Mouse (Mus musculus) heart, adult 2 months (tissue): ENCODE measurements at regions not wholly inside any gene's neighbourhood (a gene's known extent, or its start where the extent isn't known, plus 50 kb on each side); places are given as distances from the start of the nearest gene placed in this dataset.

ENCODE experiments used
- DNase-seq, 2 experiments: peaks; one replicate each; pipeline ENCODE4 v3.0.0; 2021
- H3K27ac ChIP-seq: fragments of 200-600 bp; 2 replicates; pipeline ENCODE4 v1.8.1; 2022
- H3K27me3 ChIP-seq: fragments of 200-500 bp; 2 replicates; pipeline ENCODE4 v1.6.1; 2012; ENCODE audit warnings: mild to moderate bottlenecking, low read length, inconsistent platforms, mixed read lengths; ENCODE audit not compliant: control insufficient read depth, insufficient read depth
- H3K36me3 ChIP-seq: fragments of 200-500 bp; 2 replicates; pipeline ENCODE4 v1.6.1; 2012; ENCODE audit warnings: low read length, inconsistent platforms; ENCODE audit not compliant: control insufficient read depth, insufficient read depth
- H3K4me1 ChIP-seq: fragments of 200-500 bp; 2 replicates; pipeline ENCODE4 v1.6.1; 2011; ENCODE audit warnings: low read length; ENCODE audit not compliant: control insufficient read depth, insufficient read depth
- H3K4me3 ChIP-seq: fragments of 200-600 bp; 2 replicates; pipeline ENCODE4 v1.8.1; 2022
- H3K79me2 ChIP-seq: fragments of 200-500 bp; replicated peaks from 2 replicates; pipeline ENCODE4 v1.6.1; 2012; ENCODE audit warnings: mild to moderate bottlenecking, inconsistent platforms, low read length, moderate library complexity, mixed read lengths; ENCODE audit not compliant: control insufficient read depth, insufficient read depth
- H3K9ac ChIP-seq: fragments of 200-500 bp; 2 replicates; pipeline ENCODE4 v1.6.1; 2012; ENCODE audit warnings: low read depth, mild to moderate bottlenecking, control low read depth, inconsistent platforms, low read length, mixed read lengths
- CTCF ChIP-seq: fragments of 200-600 bp; IDR thresholded peaks from 2 replicates; pipeline ENCODE4 v1.8.1; 2022; ENCODE audit warnings: antibody characterized with exemption, mild to moderate bottlenecking, moderate library complexity
- EP300 ChIP-seq: fragments of 200-500 bp; IDR thresholded peaks from 2 replicates; pipeline ENCODE4 v1.6.1; 2011; ENCODE audit warnings: low read depth, low read length, control low read depth; ENCODE audit not compliant: insufficient read depth
- POLR2A ChIP-seq: fragments of 200-500 bp; IDR thresholded peaks from 2 replicates; pipeline ENCODE4 v1.6.1; 2011; ENCODE audit warnings: mild to moderate bottlenecking, low read depth, low read length, control low read depth; ENCODE audit not compliant: insufficient read depth
- WGBS: fragments of 180-500 bp; shearing (Covaris S2); methylation state at CpG from one replicate; pipeline ENCODE4 v1.1.7; 2018; 5-methylcytosine and 5-hydroxymethylcytosine counted together
- intact Hi-C: fragments of 180-260 bp; cut with DNase I; formaldehyde crosslinking; loops from one replicate; pipeline ENCODE4 v1.15.1; 2025

DNA sequence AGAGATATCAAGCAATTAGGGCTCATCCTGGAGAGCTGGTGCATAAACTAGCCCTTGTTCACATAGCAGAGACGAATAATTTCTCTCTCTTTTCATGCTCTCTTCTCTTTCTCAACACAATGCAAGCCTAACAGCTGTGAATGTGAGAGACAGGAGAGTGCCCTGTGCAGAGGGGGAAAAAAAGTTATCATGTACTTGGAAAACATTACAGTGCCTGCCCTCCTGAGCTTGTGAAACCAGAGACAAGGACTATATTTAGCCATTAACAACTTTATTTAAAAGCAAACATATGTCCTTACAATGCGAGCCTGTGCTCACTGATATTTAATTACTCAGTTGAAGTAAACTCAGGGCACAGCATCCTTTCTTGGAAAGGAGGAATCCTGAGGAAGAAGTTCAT is 543.8 kb upstream of the Tenm3 start:
- no peaks in the 10 kb centered on the region for H3K36me3 ChIP-seq
- DNase-seq: no peak
- H3K79me2 ChIP-seq: no peaks in the 10 kb centered on the region
- no peak overlapping the region for H3K9ac ChIP-seq
- intact Hi-C loops: no loop called here
- 38% methylated on average over 2 of the region's 2 CpGs for WGBS
- H3K4me3 ChIP-seq: no peak overlapping the region
- H3K27ac ChIP-seq: no peak overlapping the region
- TF ChIP-seq POLR2A (no peak), CTCF (no peak), EP300 (no peak)
- no peaks in the 10 kb centered on the region; the same call in 1 of the 2 replicates for H3K4me1 ChIP-seq
- H3K27me3 ChIP-seq: no peaks in the 10 kb centered on the region

DNA sequence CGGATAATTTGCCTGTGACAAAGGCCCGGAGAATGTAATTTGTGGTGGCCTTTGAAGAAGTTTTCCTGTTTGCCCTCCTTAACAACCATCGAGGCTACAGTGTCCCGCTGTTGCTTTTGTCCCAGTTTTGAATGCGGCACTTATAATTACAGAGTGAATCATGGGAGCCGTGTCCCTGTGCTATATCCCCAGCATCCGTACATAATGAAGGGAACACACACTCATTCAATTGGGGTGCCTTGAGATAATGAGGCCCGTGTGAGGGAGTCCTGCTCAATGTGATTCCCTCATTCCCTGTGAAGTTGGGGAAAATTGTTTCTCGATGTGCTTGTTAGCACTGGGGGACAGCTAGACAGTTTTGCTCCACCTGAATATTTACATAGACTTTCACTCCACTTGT is 528.9 kb upstream of the Tenm3 start:
- no peak overlapping the region for H3K27ac ChIP-seq
- WGBS: 88% methylated on average over 9 of the region's 9 CpGs

DNA sequence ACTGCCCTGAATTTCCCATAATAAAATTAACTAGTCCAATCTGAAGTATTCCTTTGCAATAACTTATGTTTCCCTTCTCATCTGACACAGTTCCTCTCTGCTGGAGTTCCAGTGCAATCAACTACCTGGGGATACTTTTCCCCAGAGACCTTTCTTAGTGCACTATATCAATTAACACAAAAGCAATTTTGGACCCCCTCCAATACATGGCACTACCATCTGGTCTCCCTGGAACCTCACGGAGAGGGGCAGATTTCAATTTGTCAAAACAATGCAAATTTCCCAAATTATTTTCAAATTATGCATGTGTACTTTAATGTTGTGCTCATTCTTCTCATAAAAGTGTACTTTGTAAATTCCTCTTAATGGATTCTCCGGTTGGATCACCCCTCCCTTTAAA is 518.9 kb upstream of the Tenm3 start:
- no peaks in the 10 kb centered on the region for H3K79me2 ChIP-seq
- intact Hi-C loops: no loop called here
- no peaks in the 10 kb centered on the region for H3K36me3 ChIP-seq
- H3K4me1 ChIP-seq: no peaks in the 10 kb centered on the region
- DNase-seq: no peak
- H3K4me3 ChIP-seq: no peak overlapping the region
- no peaks in the 10 kb centered on the region for H3K27me3 ChIP-seq
- H3K9ac ChIP-seq: no peak overlapping the region
- no peak overlapping the region for H3K27ac ChIP-seq
- TF ChIP-seq EP300 (no peak), CTCF (no peak), POLR2A (no peak)
- 77% methylated on average over 2 of the region's 2 CpGs for WGBS

More for the DNA sequence above, 528.9 kb upstream of the Tenm3 start:
- H3K79me2 ChIP-seq: no peaks in the 10 kb centered on the region
- no peak overlapping the region for H3K4me3 ChIP-seq
- H3K27me3 ChIP-seq: no peaks in the 10 kb centered on the region
- H3K4me1 ChIP-seq: no peaks in the 10 kb centered on the region
- TF ChIP-seq EP300: no peak
- no peak for TF ChIP-seq CTCF
- H3K36me3 ChIP-seq: no peaks in the 10 kb centered on the region
- no peak for DNase-seq
- intact Hi-C loops: no loop called here
- H3K9ac ChIP-seq: no peak overlapping the region

DNA sequence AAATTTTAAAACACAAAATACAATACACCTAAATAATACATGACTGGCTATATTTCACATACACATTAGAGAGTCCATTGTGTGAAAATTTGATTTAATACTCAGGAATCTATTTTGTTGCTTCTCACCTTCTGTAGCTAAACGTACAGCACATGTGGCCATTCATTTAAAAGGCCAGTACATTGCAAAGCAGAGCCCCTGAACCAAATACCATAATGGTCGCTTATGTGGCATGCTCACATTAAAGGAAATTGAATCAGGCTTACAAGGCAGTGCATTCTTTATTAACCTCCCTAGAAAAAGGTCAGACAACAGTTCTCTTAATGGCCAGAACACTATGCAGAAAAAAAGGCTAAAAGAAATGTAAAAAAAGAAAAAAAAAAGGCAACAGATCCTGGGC is 517.7 kb upstream of the Tenm3 start:
- no peak overlapping the region for H3K4me3 ChIP-seq
- H3K27ac ChIP-seq: no peak overlapping the region
- H3K4me1 ChIP-seq: no peaks in the 10 kb centered on the region
- DNase-seq: no peak
- no peak overlapping the region for H3K9ac ChIP-seq
- H3K79me2 ChIP-seq: no peaks in the 10 kb centered on the region
- intact Hi-C loops: no loop called here
- 67% methylated on average over 2 of the region's 2 CpGs for WGBS
- H3K27me3 ChIP-seq: no peaks in the 10 kb centered on the region
- TF ChIP-seq CTCF: no peak
- no peak for TF ChIP-seq EP300
- TF ChIP-seq POLR2A: no peak
- H3K36me3 ChIP-seq: no peaks in the 10 kb centered on the region

DNA sequence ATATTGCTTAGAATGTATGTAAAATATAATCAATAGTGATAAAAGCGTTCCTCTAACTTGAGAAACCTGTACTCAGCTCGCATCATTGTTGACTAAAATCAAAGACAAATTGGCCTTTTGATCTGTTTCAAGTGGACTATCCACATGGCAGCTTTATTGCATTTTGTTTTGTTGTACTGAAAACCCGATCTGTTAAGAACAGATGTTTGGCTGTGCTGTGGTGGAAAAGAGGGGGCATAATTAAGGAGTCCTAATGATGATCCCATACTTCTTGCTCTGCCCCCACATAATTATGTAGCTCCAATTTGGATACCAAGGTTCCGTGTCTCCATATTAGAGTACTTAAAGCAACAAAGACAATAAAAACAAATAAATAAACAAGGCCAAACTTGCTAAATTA is 516.4 kb upstream of the Tenm3 start:
- TF ChIP-seq POLR2A: no peak
- TF ChIP-seq CTCF: no peak
- TF ChIP-seq EP300: no peak
- H3K79me2 ChIP-seq: no peaks in the 10 kb centered on the region
- H3K4me1 ChIP-seq: no peaks in the 10 kb centered on the region
- no peak for DNase-seq
- WGBS: 80% methylated on average over 4 of the region's 4 CpGs
- H3K27ac ChIP-seq: no peak overlapping the region
- intact Hi-C loops: no loop called here
- H3K36me3 ChIP-seq: no peaks in the 10 kb centered on the region
- H3K27me3 ChIP-seq: no peaks in the 10 kb centered on the region
- no peak overlapping the region for H3K9ac ChIP-seq
- H3K4me3 ChIP-seq: no peak overlapping the region

DNA sequence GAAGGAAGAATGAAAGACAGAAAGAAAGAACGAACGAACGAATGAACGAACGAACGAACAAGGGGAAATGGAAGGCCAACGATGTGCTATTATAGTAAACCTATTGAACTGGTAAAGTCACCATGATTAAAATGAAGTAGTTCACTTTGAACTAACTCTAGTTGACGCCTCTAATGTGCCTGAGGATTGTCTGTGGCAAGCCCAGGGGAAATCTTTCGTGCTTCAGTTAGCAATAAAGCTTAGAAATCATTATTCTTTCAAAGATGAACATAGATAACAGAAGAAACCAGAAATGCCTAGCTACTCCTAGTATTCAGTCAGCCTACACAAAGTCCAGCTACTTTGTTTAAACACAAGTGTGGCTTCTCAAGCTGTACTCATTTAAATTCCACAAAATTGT is 515.9 kb upstream of the Tenm3 start:
- DNase-seq: no peak

DNA sequence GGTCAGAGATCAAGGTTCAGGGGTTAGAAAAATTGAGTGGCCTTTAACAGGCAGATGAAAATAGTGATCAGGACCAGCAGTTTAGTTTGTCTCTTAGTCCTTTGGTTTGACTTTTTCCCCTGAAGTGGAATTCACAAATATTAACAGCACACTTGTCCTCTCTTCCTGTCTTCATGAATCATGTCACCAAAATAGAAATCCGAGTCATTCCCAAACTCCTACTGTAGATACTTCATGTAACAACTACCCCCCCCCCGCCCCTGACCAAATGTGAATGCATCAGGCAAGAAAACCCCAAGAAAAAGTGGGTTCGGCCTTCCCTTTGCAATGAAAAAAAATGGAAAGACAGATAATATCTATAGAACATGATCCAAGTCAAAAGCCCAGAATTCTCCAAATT is 504.9 kb upstream of the Tenm3 start:
- WGBS: 44% methylated on average over 3 of the region's 3 CpGs

More for the DNA sequence above, 515.9 kb upstream of the Tenm3 start:
- no peak for TF ChIP-seq CTCF
- TF ChIP-seq EP300: no peak
- TF ChIP-seq POLR2A: no peak
- Histone ChIP-seq H3K4me3 (no peak overlapping the region), H3K79me2 (no peaks in the 10 kb centered on the region), H3K27me3 (no peaks in the 10 kb centered on the region), H3K27ac (no peak overlapping the region), H3K9ac (no peak overlapping the region), H3K36me3 (no peaks in the 10 kb centered on the region), H3K4me1 (no peaks in the 10 kb centered on the region)
- 89% methylated on average over 9 of the region's 9 CpGs for WGBS
- intact Hi-C loops: no loop called here

More for the DNA sequence above, 504.9 kb upstream of the Tenm3 start:
- intact Hi-C loops: no loop called here
- Histone ChIP-seq H3K4me3 (no peak overlapping the region), H3K4me1 (no peaks in the 10 kb centered on the region), H3K9ac (no peak overlapping the region), H3K27ac (no peak overlapping the region), H3K36me3 (no peaks in the 10 kb centered on the region), H3K79me2 (no peaks in the 10 kb centered on the region), H3K27me3 (no peaks in the 10 kb centered on the region)
- DNase-seq: no peak
- TF ChIP-seq EP300: no peak
- TF ChIP-seq CTCF: no peak
- no peak for TF ChIP-seq POLR2A
